Mouse (Mus musculus) lung, adult 2 months (tissue): ENCODE data around the gene Olfr938.

Experiments
- CTCF ChIP-seq: fragments of 200-500 bp; IDR thresholded peaks from 2 replicates; pipeline ENCODE4 v1.5.1; 2011; ENCODE audit warnings: mild to moderate bottlenecking, low read length, control low read depth; ENCODE audit not compliant: insufficient read depth
- POLR2A ChIP-seq: fragments of 200-500 bp; IDR thresholded peaks from 2 replicates; pipeline ENCODE4 v1.6.1; 2011; ENCODE audit warnings: low read depth, mild to moderate bottlenecking, control low read depth, low read length, borderline replicate concordance; ENCODE audit errors: extremely low read depth

GRCm38 (mm10) chr9:39127831-39128230, 49.1 kb upstream of the Olfr938 start, which contains the start of gene Olfr27:
- TF ChIP-seq POLR2A (no peak), CTCF (no peak)
